Mouse (Mus musculus) cerebellum, postnatal 36 days (tissue): ENCODE results near the gene Bnc2.

Source experiments
- DNase-seq, 2 experiments: peaks; one replicate each; pipeline ENCODE4 v3.0.0; 2021 to 2022; ENCODE audit warnings: mixed read lengths in 2 of 2

Bnc2 gene

DNA sequence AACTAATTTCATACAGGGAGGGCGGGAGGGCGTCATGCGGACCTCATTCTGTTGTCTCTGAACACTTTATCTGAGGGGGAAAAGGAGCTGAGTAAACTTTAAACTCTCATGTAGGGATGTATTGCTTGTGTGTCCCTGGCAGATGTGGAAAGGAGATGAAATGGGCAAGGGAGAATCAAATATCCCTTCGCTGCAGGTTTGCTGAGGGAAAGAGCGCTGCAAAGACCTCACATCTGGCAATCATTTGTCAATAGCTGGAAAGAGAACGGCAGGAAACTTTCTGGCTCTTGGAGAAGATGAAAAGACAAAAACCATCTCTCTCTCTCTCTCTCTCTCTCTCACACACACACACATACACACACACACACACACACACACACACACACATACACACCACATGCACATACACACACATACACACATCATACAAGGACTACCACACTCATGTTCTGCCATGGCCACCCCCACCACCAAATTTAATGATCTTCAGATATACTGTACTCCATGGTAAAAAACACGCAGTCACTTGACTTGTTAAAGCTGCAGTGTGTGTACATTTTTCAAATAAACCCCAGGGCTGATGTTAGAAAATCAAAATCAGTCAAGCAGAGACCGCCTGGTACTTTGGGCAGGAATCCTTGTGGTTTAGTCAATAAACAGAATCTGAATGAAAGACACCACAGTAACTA is 172.3 kb downstream of the Bnc2 start:
- no peak for DNase-seq

DNA sequence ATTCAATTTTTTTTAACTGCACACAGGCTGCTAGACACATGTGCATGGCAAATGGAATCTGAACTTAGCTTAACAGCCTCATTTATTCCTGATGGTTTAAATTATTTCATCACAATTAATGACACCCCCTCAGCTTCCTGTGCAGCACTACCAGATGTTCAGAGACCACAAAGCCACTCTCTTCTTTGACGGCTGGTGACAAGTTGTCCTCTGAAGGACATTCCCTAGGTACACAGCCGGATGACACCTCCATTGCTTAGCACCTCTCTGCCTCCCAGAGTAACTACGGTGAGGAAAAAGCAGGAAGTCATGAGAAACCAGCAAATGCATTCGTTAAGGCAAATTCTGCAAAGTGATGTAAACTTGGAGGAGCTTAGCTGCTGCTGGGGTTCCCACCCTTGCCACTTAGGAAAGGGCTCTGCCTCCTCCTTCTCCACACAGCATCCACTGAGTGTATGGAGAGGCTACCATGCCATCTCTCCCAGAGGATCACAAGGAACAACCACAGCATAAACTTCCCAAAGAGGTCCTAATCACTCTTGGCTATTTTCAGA is 174.2 kb downstream of the Bnc2 start:
- DNase-seq, result no peak

DNA sequence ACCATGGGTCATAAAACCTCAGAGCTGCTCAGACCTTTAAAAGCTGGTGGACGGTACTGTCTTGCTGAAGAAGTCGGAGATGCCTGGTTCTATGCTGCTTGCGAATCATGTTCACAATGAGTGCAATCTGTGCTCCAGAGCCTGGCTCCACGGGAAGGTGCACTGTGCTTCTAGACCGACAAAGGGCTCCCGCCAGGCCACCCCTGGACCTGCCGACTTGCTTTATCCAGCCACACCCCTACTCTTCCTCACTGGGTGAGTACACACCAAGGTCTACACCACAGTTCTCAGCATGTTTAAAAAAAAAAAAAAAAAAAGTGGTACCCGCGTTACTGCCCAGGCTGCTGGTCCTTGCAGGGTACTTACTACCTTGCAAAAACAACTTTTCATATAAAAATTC is 174.8 kb downstream of the Bnc2 start:
- no peak for DNase-seq

DNA sequence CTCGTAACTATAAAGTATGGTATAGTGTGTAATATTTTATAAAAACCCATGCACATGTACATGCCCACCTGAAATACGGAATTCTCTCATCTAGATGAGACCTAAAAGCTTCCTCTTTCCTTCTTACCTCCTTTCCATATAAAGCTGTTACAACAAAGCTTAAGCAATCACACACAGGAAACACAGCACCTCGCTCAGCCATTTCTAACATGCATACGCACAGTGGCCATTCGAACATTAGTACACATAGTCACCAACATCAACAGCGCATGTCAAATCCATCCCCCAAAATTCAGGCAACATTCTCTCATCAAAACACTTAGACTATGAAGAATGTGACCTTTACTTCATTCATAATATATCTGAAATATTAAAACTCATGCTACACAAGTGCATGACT is 176.6 kb downstream of the Bnc2 start:
- DNase-seq, result no peak

DNA sequence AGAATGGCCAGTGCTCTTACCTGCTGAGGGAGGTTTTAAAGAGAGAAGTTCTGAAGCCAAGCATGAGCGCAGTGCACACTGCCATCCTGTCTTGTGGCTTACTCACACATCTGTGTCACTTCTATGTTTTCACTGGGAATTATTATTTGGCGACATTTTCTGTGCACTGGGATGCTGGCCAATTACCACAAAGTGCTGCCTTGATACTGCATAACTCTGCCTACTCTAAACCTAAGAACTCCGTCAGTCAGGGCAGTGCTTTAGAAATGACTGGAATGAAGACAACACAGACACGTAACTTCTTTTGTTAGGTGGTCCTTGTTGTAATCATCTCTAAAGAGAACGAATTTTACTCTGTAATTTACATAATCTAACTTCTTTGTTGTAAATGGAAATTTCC is 186.8 kb downstream of the Bnc2 start:
- DNase-seq, result no peak

DNA sequence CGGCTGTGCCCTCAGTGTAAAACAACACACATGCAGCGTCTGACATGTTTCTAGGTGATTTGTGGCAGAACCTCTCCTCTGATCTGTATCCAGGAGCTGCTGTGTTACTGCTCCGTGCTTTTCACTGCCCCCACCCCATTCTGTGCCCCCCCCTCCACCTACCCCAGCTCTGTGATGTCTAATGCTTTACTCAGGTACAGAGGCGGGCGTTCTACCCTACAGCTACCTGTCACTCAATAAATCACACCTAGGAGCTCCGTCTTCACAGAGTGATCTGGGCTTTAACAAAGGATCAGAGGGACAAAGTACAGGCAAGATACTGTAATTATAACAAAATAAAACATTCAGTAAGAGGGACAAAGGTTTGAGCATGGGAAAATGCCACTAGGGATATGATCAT is 192.4 kb downstream of the Bnc2 start:
- no peak for DNase-seq

DNA sequence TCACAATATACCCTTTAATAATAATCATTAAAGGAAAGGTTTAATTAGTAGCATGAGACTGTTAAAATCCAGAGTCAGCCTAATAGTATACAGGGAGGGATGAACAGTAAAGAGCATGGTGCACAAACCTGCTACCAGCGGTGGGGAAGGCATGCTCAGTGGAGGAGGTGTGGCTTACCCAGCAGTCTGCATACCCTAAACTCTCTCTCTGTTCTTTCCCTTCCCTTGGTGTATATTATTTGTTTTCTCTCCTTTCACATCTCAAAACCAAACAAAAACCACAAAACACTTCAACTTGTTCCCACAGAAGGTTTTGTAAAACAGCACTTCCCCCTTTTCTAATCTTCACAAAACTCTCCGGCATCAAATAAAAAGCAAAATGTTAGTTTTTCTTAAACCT is 202.4 kb downstream of the Bnc2 start:
- no peak for DNase-seq

DNA sequence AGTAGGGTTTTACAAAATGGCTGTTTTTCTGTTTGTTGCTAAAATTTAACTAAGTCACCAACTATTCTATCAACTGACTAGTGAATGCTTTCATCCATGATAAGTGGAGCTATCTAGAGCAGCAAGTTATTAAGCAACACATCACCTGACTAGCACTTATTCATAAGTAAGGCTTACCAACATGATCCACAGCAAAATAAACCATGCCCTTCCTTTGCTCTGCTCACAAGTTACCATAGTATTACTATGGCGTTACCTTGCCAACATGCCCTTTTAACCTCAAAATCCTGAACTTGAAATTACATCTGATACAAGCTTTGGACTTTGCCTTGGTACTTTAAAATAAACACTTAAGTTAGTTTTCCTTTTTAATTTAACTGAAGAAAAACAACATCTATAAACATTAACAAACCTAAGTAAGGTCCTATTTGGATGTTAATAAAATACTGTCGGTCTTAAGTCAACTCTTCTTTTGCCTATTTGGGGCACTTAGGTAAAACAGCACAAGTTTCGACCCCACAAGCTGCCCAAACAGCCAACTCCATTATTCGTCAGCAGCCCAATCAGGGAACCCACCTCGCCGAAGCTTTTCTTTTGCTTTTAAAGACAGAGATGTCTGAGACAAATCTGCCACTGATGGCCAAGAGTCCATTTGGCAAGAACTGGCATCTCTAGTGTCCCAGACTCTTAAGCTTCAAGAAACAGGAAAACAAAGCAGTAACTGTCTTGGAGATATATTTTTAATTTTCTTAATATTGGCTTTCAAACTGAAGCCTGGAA is 204.8 kb downstream of the Bnc2 start:
- no peak for DNase-seq

DNA sequence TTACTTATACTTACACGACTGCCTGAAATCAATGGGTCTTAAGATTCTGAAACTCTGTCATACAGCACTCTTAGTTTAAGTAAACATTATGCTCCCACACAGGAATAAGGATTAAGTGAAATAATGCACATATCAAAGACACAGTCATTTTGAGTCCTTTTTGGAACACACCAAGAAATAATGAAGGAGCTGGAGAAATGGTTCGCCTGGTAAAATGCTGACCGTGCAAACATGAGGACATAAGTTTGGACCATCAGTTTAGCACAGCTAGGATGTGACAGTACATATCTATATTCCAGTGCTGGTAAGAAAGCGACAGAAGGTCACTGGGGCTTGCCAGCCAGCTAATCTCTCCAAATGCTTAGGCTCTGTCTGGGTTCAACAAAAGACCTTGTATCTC is 205.7 kb downstream of the Bnc2 start:
- no peak for DNase-seq

DNA sequence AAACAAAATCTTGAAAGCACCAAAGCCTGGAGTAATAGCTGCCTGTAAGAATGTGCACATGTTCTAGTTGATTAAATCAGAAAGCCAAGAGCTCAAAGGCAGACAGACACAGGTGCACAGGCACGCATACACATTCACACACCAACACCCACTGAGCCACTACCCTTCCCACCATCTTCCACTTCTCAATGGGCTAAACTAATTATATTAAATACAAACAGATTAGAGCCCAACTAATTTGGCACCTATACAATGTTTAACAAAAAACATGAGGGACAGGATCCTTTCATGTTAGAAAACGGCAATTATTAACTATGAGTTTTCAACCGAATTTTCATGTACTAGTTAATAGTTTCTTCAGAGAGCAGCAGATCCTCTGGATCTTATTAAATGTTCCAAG is 207.4 kb downstream of the Bnc2 start:
- DNase-seq, result no peak

DNA sequence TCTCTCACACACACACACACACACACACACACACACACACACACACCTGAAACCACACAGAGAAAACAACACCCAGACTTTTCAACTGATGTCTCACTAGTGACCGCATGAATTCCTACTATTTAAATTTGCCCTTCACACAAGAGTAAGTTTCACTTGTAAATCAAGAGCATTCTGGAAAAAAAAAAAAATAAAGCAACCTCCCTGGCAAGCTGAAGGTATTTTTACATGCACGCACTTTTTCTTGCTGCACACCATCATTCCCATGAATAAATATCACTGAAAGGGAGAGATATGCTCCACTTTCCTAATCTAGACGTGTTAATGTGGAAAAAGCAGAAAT is 216.9 kb downstream of the Bnc2 start:
- no peak for DNase-seq

DNA sequence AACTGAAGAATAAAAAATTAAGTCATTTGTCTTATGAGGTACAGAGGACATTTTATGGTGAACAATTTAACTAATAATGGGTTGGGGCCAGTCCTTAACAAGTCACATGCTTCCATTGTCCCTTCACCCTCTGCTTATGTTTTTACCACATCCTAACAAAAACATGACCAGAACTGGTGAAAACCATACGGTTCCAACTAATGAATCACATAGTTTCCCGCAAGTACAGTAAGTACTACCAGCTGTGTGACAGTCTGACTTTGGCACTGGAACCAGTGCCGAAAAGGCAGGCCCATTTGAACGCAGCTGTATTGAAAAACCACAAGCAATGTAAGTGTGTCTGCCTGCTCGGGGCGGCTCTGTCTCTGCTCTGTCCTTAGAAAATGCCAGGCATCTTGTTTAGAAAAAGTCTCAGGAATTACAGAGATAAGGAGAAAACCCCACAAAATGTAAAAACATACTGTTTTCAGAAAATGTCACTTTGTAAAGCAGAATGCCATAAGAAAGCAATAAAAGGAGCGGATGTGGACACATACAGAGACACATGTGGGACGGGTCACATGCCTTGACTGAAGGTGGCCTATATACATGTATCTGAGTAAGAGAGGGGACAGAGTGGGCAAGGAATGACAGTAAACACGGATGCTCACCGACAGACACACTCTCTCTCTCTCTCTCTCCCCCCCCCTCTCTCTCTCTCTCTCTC is 217.4 kb downstream of the Bnc2 start:
- DNase-seq, result no peak

DNA sequence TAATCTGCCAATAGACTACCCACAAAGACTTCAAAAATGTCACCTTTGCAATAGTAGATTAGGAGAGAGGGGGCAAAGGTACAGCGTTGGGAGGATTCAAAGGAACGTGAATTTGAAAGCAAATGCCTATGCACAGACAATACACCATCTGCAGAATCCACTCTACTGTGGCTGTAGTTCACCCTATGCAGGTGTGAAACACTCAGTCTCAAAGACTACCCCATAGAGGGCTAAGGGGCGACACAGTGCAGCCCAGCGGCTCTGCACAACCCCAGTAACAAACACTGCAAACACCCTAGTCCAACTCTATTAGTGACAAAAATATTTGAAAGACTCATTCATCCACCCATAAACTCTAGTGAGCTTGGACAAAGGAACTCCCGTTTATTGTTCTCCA is 218.2 kb downstream of the Bnc2 start:
- DNase-seq, result no peak

DNA sequence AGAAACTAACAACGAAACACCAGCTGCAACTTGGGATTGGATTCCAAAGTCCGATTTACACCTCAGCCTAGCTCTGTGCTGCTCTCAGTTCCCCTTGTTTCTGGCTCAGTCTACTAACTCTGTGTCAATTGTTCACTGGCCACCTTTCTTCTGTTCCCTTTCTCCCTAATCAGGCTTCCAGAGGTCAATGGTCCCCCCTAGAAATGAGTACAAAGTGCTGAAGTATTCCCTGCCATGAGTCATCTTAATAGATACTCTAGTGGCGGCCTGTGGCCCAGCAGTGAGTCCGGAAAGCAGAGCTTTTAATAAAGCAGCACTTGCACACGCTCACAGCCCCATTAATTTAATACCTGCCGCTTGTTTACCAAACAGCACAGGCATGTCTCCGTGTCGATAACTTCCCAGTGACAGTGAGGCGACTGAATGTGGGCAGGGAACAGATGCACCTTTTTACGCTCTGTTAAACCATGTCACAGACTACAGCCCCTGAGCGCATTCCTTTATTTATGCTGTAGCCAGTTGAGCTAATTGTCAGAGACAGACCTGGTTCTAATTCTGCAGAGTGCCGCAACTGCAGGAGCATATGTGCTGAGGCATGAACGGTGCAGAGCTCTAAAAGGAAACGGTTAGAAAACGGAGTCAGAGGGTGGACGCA is 218.8 kb downstream of the Bnc2 start:
- peak; percentile 4 to 13 for DNase-seq

DNA sequence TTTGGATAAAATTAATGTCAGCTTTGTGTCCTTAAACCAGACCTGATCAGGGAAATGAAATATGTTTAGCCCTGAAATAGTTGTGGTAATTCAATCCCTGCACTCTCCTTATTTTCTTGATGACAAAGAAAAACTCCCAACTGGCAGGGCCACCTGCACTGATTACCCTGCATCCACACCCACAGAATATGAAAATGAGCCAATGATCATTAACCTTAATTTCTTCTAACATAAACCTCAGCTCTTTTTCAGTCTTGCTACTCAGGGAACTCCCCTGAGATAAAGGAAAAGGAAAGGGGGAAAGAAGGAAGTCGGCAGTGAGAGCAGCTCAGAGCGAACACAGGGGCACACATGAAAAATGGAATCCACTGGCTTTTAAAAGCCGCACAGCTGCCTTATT is 220.6 kb downstream of the Bnc2 start:
- no peak for DNase-seq

DNA sequence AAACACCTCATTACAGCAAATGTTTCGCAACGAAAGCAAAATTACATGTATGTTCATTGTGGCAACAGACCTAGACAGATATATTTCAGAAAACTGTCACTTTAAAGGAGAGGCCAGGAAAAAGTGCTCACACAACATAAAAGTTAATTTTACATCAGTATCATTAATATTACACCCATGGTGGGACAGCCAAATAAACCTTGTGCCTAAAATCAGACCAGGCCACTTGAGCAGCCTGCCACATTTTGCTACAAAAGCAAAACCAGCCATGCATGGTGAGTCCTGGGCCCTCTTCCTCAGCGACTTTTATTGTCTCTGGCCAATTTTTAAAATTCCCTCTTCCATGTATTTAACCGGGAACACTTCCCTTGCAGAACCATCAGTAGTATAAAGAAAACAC is 221.5 kb downstream of the Bnc2 start:
- no peak for DNase-seq

DNA sequence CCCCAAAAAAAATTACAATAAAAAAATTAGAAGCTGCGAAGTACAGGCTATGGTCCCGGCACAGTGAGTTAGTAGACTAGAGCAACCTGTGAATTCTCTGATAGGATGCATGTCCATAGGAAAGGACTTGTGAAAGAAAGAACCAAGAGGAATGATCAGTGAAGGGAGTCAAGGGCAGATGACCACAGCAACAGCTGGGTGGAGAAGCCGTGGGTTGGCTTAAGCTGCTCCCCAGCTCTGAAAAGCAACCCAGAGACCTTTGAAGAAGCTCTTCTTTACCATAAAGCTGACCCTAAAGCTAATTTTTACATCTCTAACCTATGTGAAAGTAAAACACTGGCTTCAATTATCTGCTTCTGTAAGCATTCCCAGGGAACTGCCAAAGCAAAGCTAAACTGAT is 222.4 kb downstream of the Bnc2 start:
- DNase-seq, result no peak

DNA sequence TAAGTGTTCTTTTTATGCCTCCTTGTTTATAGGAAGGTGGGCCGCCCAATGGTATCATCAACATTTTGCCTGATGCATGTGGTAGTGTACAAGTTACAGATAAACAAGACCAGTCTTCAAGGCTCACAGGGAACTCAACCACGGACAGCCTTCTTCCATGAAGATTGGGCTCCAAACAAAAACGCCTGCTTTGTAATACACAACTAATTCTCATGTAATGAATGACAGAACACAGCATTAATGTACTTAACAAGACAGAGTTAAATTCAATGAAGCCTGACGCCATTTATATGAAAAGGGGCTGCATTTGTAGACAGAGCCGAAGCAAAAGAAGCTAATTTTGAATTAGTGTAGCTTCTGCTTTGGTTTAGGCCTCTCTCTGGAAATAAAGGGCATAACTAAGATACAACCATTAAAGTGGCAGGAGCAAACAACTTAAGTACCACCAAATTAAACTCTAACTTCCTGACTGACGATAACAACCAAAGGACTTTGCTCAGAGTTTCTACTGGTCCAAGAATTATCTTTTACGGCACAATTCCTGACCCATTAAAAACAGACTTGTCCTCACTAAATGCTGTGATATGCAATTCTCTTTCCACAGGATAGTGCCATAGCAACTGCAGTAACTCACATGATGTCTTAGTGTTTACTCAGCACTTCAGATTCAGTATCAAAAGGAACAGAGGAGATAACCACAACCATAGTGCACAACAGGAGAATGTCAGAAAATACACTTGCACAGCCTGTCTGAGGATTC is 225.6 kb downstream of the Bnc2 start:
- DNase-seq, result no peak

DNA sequence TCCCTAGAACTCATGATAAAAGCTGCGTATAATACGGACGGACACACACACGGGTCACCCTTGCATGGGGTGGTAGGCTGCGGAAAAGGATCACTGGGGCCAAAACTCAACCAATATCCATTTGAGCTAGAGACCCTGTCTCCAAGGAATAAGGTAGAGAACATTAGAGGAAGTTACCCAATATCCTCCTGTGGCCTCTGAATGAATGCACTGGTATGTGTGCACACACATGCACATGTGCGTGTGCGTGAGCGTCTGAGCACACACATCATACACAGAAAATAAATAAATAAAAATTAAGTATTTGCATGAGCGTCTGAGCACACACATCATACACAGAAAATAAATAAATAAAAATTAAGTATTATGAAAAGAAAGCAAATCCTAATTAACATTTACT is 241.8 kb downstream of the Bnc2 start:
- DNase-seq, result no peak

DNA sequence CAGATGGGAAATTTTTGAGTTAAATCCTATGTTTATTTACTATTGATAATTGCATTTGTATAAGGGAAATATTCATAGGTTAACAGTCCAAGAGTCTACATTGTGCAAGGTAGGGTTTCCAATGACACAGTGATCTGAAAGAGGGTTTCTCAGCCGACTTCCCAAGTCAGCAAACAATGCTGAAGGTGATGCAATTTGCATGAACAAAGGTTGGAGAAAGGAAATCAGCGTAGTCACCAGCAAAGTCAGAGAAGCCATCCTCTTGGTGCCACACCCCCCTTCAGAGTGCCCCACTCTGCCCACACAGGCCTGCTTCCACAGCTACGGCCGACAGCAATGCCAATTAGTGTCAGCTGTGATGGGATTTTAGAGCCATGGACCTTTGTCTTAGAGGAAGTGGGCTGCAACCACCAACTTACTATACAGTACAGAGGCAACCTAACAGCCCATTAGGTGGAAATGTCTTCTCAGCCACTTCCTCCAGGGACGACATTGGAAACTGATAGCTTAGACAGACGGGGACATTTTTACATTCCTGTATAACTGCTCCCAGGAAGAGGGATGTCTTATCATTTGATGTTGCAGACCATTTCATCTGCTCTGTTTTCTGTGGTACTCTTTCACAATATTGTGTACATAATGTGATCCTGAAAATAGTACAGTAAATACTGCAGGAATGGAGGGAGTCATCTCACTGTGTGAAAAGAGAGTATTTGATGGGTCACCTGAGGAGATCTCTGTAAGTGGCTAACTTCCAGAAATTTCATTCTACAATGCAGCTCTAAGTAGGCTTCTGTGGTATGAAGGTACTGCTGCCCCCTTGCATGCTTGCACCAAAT is 243.2 kb downstream of the Bnc2 start:
- DNase-seq, result no peak

DNA sequence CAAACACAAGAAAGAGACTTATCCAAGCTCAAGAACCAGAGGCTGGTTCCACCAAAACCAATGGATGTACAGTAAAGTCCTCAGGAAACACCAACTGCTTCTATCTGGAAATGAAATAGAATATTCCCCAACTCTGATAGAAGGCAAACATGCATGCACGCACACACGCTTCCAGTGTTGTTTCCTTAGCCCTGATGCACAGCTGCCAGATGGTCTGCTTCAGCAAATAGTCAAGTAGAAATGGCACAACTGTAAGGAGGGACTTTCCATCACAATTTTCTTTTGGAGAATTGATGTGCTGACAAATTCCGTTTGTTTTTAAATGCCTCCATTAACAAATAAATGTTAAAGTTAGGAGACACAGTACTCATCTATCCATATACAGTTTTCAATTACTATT is 247.1 kb downstream of the Bnc2 start:
- no peak for DNase-seq

DNA sequence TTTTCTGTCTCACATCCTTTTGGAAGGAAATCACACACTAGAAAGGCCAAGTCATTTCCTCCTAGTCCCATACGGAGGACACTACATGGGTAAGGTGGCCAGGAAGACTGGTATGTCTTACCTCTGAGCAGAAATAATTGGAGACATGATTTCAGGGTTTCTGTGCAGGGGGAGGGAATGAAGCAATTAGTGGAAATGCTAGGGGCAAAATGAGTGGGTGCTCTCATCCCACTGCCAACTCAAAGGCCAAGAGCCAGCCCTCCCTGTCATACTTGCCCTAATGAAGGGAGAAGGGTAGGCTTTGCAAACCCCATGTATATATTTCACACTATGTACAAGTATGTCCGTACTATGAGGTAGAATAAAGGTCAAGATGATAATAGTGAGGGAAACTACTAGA is 263.6 kb downstream of the Bnc2 start:
- DNase-seq, result no peak
